Mouse (Mus musculus) embryonic stem cell, embryonic (primary cell): ENCODE data around the gene Dffb.

Experiments used
- CTCF ChIA-PET, 4 experiments: fragments of 300-600 bp in 2 of 4; fragments of 350-600 bp in 2 of 4; sonication (Branson Sonifier 250); formaldehyde crosslinking; loops; one replicate each; lab custom pipeline; 2022; ENCODE audit warnings: inconsistent platforms in 2 of 4; lab: Charles Lee
- POLR2A ChIA-PET, 4 experiments: fragments of 300-600 bp in 2 of 4; fragments of 350-600 bp in 2 of 4; sonication (Branson Sonifier 250); formaldehyde crosslinking; loops; one replicate each; lab custom pipeline; 2022; ENCODE audit warnings: antibody characterized with exemption in 4 of 4, inconsistent platforms in 1 of 4; lab: Charles Lee

The Dffb gene

GRCm38 (mm10) chr4:153974431-153975291 lies at the start of gene Dffb, which contains the start of gene Cep104:
Gene Dffb, minus strand, starts transcription at chr4:153975126.
Gene Cep104, plus strand, starts transcription at chr4:153975194.
- ChIA-PET CTCF (no interaction called here), POLR2A (interaction anchor here (0.6 to 2.9 kb wide), 13 partner anchors 10 to 120 kb away, joined by 3 to 12 read pairs (median 5); partner anchors contain the start of genes Lrrc47 (in 3 of the 4) and A430005L14Rik (in 2 of the 4))

GRCm38 (mm10) chr4:154023754-154024601 lies 49.1 kb upstream of the Dffb start:
- ChIA-PET CTCF (interaction anchor here in 1 of 4 experiments (2.4 kb wide), 1 partner anchor 277 kb away, joined by 8 read pairs; the partner anchor contains the start of gene Arhgef16), POLR2A (interaction anchor here in 3 of 4 experiments (0.8 to 2.3 kb wide), 6 partner anchors 9 to 67 kb away, joined by 3 to 11 read pairs (median 5); partner anchors contain the start of genes A430005L14Rik (in 2 of the 3) and Lrrc47 (in 1 of the 3))

- ChIA-PET CTCF (interaction anchor here in 2 of 4 experiments (0.5 to 1.0 kb wide), 4 partner anchors 14 to 388 kb away, joined by 3 to 7 read pairs (median 4); no protein-coding TSS in a partner anchor), POLR2A (interaction anchor here in 3 of 4 experiments (0.7 to 2.3 kb wide), 4 partner anchors 11 to 189 kb away, joined by 3 to 10 read pairs (median 3); partner anchors contain the start of gene Lrrc47 (in 1 of the 3))
Observed at GRCm38 (mm10) chr4:154022844-154023243, 47.9 kb upstream of the Dffb start.

- CTCF ChIA-PET, result interaction anchor here in 3 of 4 experiments (0.5 to 1.0 kb wide), 4 partner anchors 15 to 387 kb away, joined by 3 to 7 read pairs (median 4); no protein-coding TSS in a partner anchor
- POLR2A ChIA-PET, result interaction anchor here in 3 of 4 experiments (0.7 to 3.0 kb wide), 6 partner anchors 10 to 189 kb away, joined by 3 to 12 read pairs (median 4); partner anchors contain the start of gene Lrrc47 (in 2 of the 3)
Observed at GRCm38 (mm10) chr4:154022407-154022806, 47.5 kb upstream of the Dffb start.

GRCm38 (mm10) chr4:154021432-154021831 lies 46.5 kb upstream of the Dffb start:
- ChIA-PET CTCF (interaction anchor here in 3 of 4 experiments (0.6 to 1.6 kb wide), 5 partner anchors 9 to 1376 kb away, joined by 3 to 8 read pairs (median 4); partner anchors contain the start of genes Lrrc47 (in 1 of the 3) and Tprgl (in 1 of the 3)), POLR2A (interaction anchor here in 3 of 4 experiments (0.6 to 3.0 kb wide), 6 partner anchors 10 to 537 kb away, joined by 3 to 12 read pairs (median 4); partner anchors contain the start of gene Lrrc47 (in 2 of the 3))

- POLR2A ChIA-PET, result interaction anchor here (0.7 to 3.0 kb wide), 6 partner anchors 8 to 1360 kb away, joined by 3 to 12 read pairs (median 3); partner anchors contain the start of gene Lrrc47 (in 2 of the 4)
- CTCF ChIA-PET, result interaction anchor here (0.5 to 1.4 kb wide), 31 partner anchors 8 to 1319 kb away, joined by 3 to 8 read pairs (median 3); partner anchors contain the start of gene Lrrc47 (in 1 of the 4)
Observed at GRCm38 (mm10) chr4:154019571-154019970, 44.6 kb upstream of the Dffb start.

- CTCF ChIA-PET, result no interaction called here
- POLR2A ChIA-PET, result interaction anchor here in 3 of 4 experiments (0.6 to 1.7 kb wide), 7 partner anchors 9 to 355 kb away, joined by 3 to 7 read pairs (median 4); partner anchors contain the start of genes Smim1 (in 1 of the 3) and Tprgl (in 1 of the 3)
Observed at GRCm38 (mm10) chr4:154015476-154015875, 40.5 kb upstream of the Dffb start.

GRCm38 (mm10) chr4:154012132-154012882 lies 37.4 kb upstream of the Dffb start:
- ChIA-PET POLR2A (interaction anchor here in 3 of 4 experiments (0.6 to 3.5 kb wide), 19 partner anchors 8 to 289 kb away, joined by 3 to 14 read pairs (median 4); partner anchors contain the start of genes A430005L14Rik (in 2 of the 3), Cep104 (in 2 of the 3), Dffb (in 2 of the 3) and Smim1 (in 2 of the 3)), CTCF (interaction anchor here in 3 of 4 experiments (0.7 to 1.9 kb wide), 8 partner anchors 7 to 776 kb away, joined by 3 to 8 read pairs (median 4); partner anchors contain the start of gene Smim1 (in 1 of the 3))

- POLR2A ChIA-PET, result interaction anchor here (0.6 to 3.5 kb wide), 27 partner anchors 8 to 413 kb away, joined by 3 to 14 read pairs (median 4); partner anchors contain the start of genes Cep104 (in 3 of the 4), Dffb (in 3 of the 4), A430005L14Rik (in 2 of the 4) and Smim1 (in 2 of the 4)
- CTCF ChIA-PET, result interaction anchor here in 3 of 4 experiments (0.8 to 1.9 kb wide), 10 partner anchors 8 to 317 kb away, joined by 3 to 8 read pairs (median 4); partner anchors contain the start of gene Smim1 (in 2 of the 3)
Observed at GRCm38 (mm10) chr4:154011646-154012089, 36.7 kb upstream of the Dffb start, which contains the start of gene Lrrc47. Gene Lrrc47, plus strand, starts transcription at chr4:154011731.

- POLR2A ChIA-PET, result interaction anchor here (0.6 to 3.5 kb wide), 26 partner anchors 9 to 412 kb away, joined by 3 to 14 read pairs (median 4); partner anchors contain the start of genes Cep104 (in 3 of the 4), Dffb (in 3 of the 4), A430005L14Rik (in 2 of the 4) and Smim1 (in 2 of the 4)
- CTCF ChIA-PET, result interaction anchor here in 3 of 4 experiments (0.8 to 1.9 kb wide), 11 partner anchors 8 to 318 kb away, joined by 3 to 8 read pairs (median 4); partner anchors contain the start of gene Smim1 (in 2 of the 3)
Observed at GRCm38 (mm10) chr4:154010907-154011645, 36.1 kb upstream of the Dffb start.

GRCm38 (mm10) chr4:154007759-154008158 lies 32.8 kb upstream of the Dffb start:
- CTCF ChIA-PET, result no interaction called here
- POLR2A ChIA-PET, result no interaction called here

- CTCF ChIA-PET, result interaction anchor here in 3 of 4 experiments (0.6 to 1.2 kb wide), 3 partner anchors 13 to 177 kb away, joined by 3 read pairs; no protein-coding TSS in a partner anchor
Observed at GRCm38 (mm10) chr4:154006264-154006663, 31.3 kb upstream of the Dffb start.

GRCm38 (mm10) chr4:154005488-154005887 lies 30.6 kb upstream of the Dffb start:
- CTCF ChIA-PET, result interaction anchor here in 2 of 4 experiments (0.6 to 1.2 kb wide), 2 partner anchors 14 to 176 kb away, joined by 3 read pairs; no protein-coding TSS in a partner anchor
- POLR2A ChIA-PET, result no interaction called here

More at GRCm38 (mm10) chr4:154006264-154006663, 31.3 kb upstream of the Dffb start:
- POLR2A ChIA-PET, result interaction anchor here in 1 of 4 experiments (0.9 kb wide), 1 partner anchor 14 kb away, joined by 3 read pairs; no protein-coding TSS in a partner anchor

- ChIA-PET CTCF (interaction anchor here (0.6 to 0.8 kb wide), 5 partner anchors 26 to 612 kb away, joined by 3 to 5 read pairs (median 4); no protein-coding TSS in a partner anchor), POLR2A (interaction anchor here in 3 of 4 experiments (0.6 to 1.9 kb wide), 12 partner anchors 10 to 88 kb away, joined by 3 to 10 read pairs (median 3); partner anchors contain the start of genes Lrrc47 (in 2 of the 3), A430005L14Rik (in 1 of the 3), Cep104 (in 1 of the 3) and Dffb (in 1 of the 3))
Observed at GRCm38 (mm10) chr4:153993505-153993904, 18.6 kb upstream of the Dffb start.
